10 mouse cellular contexts compared by ENCODE assay signal in genomic region chr3:27209707-27210106, GRCm38 (mm10). TPM values are rescaled to one million over a fixed set of nuclear protein-coding genes. Genes with fewer than 3 reads are reported as not detected.
A peak's percentile ranks its signal among the peaks of the same experiment; 100 is the strongest.
DNase-seq lines count a peak whose midpoint lies in the region; ATAC-seq lines count a peak whose summit lies in the region.
"Had no signal": no experiment of that assay in that cellular context is flagged by ENCODE, and none has a peak within 500 bp of the region (broad histone marks: within the 10 kb centered on the region; RNA-seq: fewer than 3 reads in every experiment).

No protein-coding gene starts in this region.

- H3K27ac ChIP-seq in neural tube, embryonic 14.5 days (ENCODE audit: low read depth, low read length) = no peak overlapping the region
- no peak overlapping the region for H3K27ac ChIP-seq in neural tube, embryonic 15.5 days (replicated peaks)

- no peaks in the 10 kb centered on the region for H3K27me3 ChIP-seq in neural tube, embryonic 14.5 days (ENCODE audit: control insufficient read depth, insufficient read depth, low read length)
- H3K27me3 ChIP-seq in neural tube, embryonic 15.5 days (replicated peaks) = no peaks in the 10 kb centered on the region
- H3K27me3 ChIP-seq in splenic B cell, adult 2 months (ENCODE audit: control insufficient read depth, insufficient read depth, low read length, poor library complexity, severe bottlenecking) = no peaks in the 10 kb centered on the region

- no peak overlapping the region for H3K4me2 ChIP-seq in neural tube, embryonic 14.5 days (ENCODE audit: low read depth, low read length)
- no peak overlapping the region for H3K4me2 ChIP-seq in neural tube, embryonic 15.5 days

- peak; percentile 71 for DNase-seq in adrenal gland, adult 2 months
- DNase-seq in adrenal gland, postnatal 14 days = no peak
- DNase-seq in layer of hippocampus, adult 8-10 months (ENCODE audit: low spot score in 2 of 2) = peak; percentile 46 to 60
- peak; percentile 4 for DNase-seq in splenic B cell, adult 2 months (ENCODE audit: low read depth, low spot score)
- no peak for DNase-seq in kidney, postnatal 14 days
- DNase-seq in heart, postnatal 10 days = no peak
- DNase-seq: cerebellum, adult 11 months; gastrocnemius, postnatal 36 days had no signal

- no peaks in the 10 kb centered on the region for H3K4me1 ChIP-seq in neural tube, embryonic 14.5 days (ENCODE audit: control insufficient read depth, insufficient read depth, low read length)
- H3K4me1 ChIP-seq in neural tube, embryonic 15.5 days = peaks cover 6% of the 10 kb centered on the region

- H3K9ac ChIP-seq in neural tube, embryonic 14.5 days (replicated peaks; ENCODE audit: low read depth, low read length) = no peak overlapping the region
- no peak overlapping the region for H3K9ac ChIP-seq in neural tube, embryonic 15.5 days (replicated peaks)

- 90% methylated on average over 9 of the region's 9 CpGs for WGBS in neural tube, embryonic 14.5 days
- WGBS in neural tube, embryonic 15.5 days = 86% methylated on average over 9 of the region's 9 CpGs

- peak; percentile 45; the same call in 1 of the 2 replicates for ATAC-seq in neural tube, embryonic 14.5 days (ENCODE audit: low read depth)
- no peak for ATAC-seq in neural tube, embryonic 15.5 days (ENCODE audit: low FRiP score)

- H3K9me3 ChIP-seq in neural tube, embryonic 14.5 days (ENCODE audit: control insufficient read depth, low read length) = no peaks in the 10 kb centered on the region
- no peaks in the 10 kb centered on the region; the same call in 1 of the 2 replicates for H3K9me3 ChIP-seq in neural tube, embryonic 15.5 days (replicated peaks)

- H3K4me3 ChIP-seq in neural tube, embryonic 14.5 days (ENCODE audit: low read depth, low read length) = no peak overlapping the region
- H3K4me3 ChIP-seq in neural tube, embryonic 15.5 days (replicated peaks) = no peak overlapping the region

- H3K36me3 ChIP-seq in neural tube, embryonic 14.5 days (ENCODE audit: control insufficient read depth, insufficient read depth, low read length) = no peaks in the 10 kb centered on the region
- no peaks in the 10 kb centered on the region for H3K36me3 ChIP-seq in neural tube, embryonic 15.5 days
- H3K36me3 ChIP-seq in splenic B cell, adult 2 months (ENCODE audit: control insufficient read depth, insufficient read depth, low read length, poor library complexity, severe bottlenecking) = 0 out of 2 replicates have a peak, but pooled peaks cover 1% of the 10 kb centered on the region

- intact Hi-C loops in heart, postnatal 10 days (cut with DNase I) = no loop called here

RNA-seq across cellular contexts. Expression of gene Nceh1, which starts 26.9 kb away (rescaled TPM):
- total RNA-seq in adrenal gland, adult 2 months (2021) = 100 to 1,000 TPM; 138 to 247 TPM
- polyA plus RNA-seq in adrenal gland, adult 2 months (2012; rRNA removed) = 314 and 323 TPM in 2 replicates
- total RNA-seq in adrenal gland, postnatal 14 days (2021) = 87.5 and 88.1 TPM in 2 replicates
- 10.6 and 14.8 TPM in 2 replicates for polyA plus RNA-seq in neural tube, embryonic 14.5 days (2014; fragmentation: Nextera tagmentation; extraction: Ambion mirVana)
- 16.3 and 19.3 TPM in 2 replicates for polyA plus RNA-seq in neural tube, embryonic 15.5 days (2015; fragmentation: Nextera tagmentation; extraction: Ambion mirVana)
- total RNA-seq in layer of hippocampus, adult 8-10 months (2022) = 100 to 1,000 TPM; 106 to 125 (median 109) TPM
- total RNA-seq in heart, postnatal 10 days (2021) = 100 to 1,000 TPM; 167 TPM

RNA-seq across cellular contexts. Expression of gene Ect2, which starts 56.0 kb away (rescaled TPM):
- 1 to 10 TPM; 2.2 to 4.2 TPM for total RNA-seq in adrenal gland, adult 2 months (2021)
- polyA plus RNA-seq in adrenal gland, adult 2 months (2012; rRNA removed) = 0.30 and 0.82 TPM in 2 replicates
- 12.6 and 13.6 TPM in 2 replicates for total RNA-seq in adrenal gland, postnatal 14 days (2021)
- 5.1 and 7.0 TPM in 2 replicates for polyA plus RNA-seq in neural tube, embryonic 14.5 days (2014; fragmentation: Nextera tagmentation; extraction: Ambion mirVana)
- polyA plus RNA-seq in neural tube, embryonic 15.5 days (2015; fragmentation: Nextera tagmentation; extraction: Ambion mirVana) = 6.0 and 15.9 TPM in 2 replicates
- 1 to 10 TPM in 2 of 4 experiments, under 1 TPM in 2; 0.69 to 1.1 (median 0.93) TPM for total RNA-seq in layer of hippocampus, adult 8-10 months (2022)
- total RNA-seq in heart, postnatal 10 days (2021) = 1 to 10 TPM; 9.3 to 9.6 TPM

Comparison
In these comparisons a context has a peak if more than half of its experiments do, and no peak if none do; other contexts are left out.
1. DNase-seq: peak in adrenal gland, adult 2 months (single experiment), layer of hippocampus, adult 8-10 months (2 of 2) and splenic B cell, adult 2 months (single experiment); none in adrenal gland, postnatal 14 days (single experiment), kidney, postnatal 14 days (single experiment) and heart, postnatal 10 days (0 of 2).